Mouse (Mus musculus): ENCODE measurements at regions not wholly inside any gene's neighbourhood (a gene's known extent, or its start where the extent isn't known, plus 50 kb on each side); places are given as distances from the start of the nearest gene placed in this dataset.

GRCm38 (mm10) chr14:100880103-100880502, 320.0 kb downstream of the Prr30 start:
- no peak for DNase-seq (ENCODE audit: low spot score)

GRCm38 (mm10) chr14:100867790-100868189, 332.3 kb downstream of the Prr30 start:
- no peak for DNase-seq (ENCODE audit: low spot score)

GRCm38 (mm10) chr14:100864792-100865191, 335.3 kb downstream of the Prr30 start:
- no peak for DNase-seq (ENCODE audit: low spot score)

GRCm38 (mm10) chr14:100864164-100864563, 336.0 kb downstream of the Prr30 start:
- DNase-seq (ENCODE audit: low spot score) = no peak

GRCm38 (mm10) chr14:100842828-100843227, 357.3 kb downstream of the Prr30 start:
- no peak for DNase-seq (ENCODE audit: low spot score)

Measured in embryo, embryonic 10.5 days (tissue).